In the genomic region with DNA sequence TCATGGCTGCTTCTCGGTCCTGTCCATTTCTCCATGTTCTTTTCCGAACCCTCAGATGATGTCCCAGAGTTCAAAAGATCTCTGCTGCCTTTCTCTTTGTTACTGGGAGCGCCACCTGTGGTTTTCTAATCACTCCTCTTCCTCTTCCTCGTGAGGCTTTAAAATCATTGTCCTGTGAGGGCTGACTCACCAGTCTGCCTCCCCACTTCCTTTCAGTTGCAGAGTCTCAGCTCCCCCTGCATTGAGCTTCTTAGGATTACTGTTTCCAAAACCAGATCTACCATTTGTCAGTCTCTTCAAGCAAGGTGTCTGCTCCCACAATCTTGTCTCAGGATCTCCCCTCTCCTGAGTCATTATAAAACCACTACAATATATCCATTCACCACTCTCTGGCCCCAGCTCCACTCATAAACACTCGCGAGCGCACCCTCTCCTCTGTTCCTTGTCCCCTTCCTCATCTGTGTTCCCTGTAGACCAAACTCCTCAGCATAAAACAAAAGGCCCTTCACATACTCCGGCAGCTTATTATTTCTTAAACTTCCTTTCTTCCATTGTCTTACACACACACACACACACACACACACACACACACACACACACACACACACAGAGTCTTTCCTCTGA, we compare ENCODE assay signal across 13 mouse cellular contexts.
DNase-seq lines count a peak whose midpoint lies in the region; ATAC-seq and TF ChIP-seq lines count a peak whose summit lies in the region.
"Had no signal": no experiment of that assay in that cellular context is flagged by ENCODE, and none has a peak within 500 bp of the region (broad histone marks: within the 10 kb centered on the region; RNA-seq: fewer than 3 reads in every experiment).

No protein-coding gene starts in this region.

- no peak overlapping the region for H3K9ac ChIP-seq in heart, embryonic 13.5 days
- no peak overlapping the region for H3K9ac ChIP-seq in heart, embryonic 11.5 days (ENCODE audit: low read depth, low read length)
- H3K9ac ChIP-seq: forebrain, embryonic 15.5 days; liver, embryonic 14.5 days had no signal

- intact Hi-C loops in left cerebral cortex, postnatal 10 days (cut with DNase I), result no loop called here

- H3K4me3 ChIP-seq in heart, embryonic 13.5 days, result no peak overlapping the region
- no peak overlapping the region for H3K4me3 ChIP-seq in heart, embryonic 11.5 days (ENCODE audit: low read depth, low read length)
- no peak overlapping the region for H3K4me3 ChIP-seq in layer of hippocampus, adult 2 months
- H3K4me3 ChIP-seq in C2C12 (ENCODE audit: insufficient read depth, poor library complexity, severe bottlenecking), result no peak overlapping the region
- H3K4me3 ChIP-seq: forebrain, embryonic 15.5 days had no signal

- H3K4me1 ChIP-seq in heart, embryonic 13.5 days, result peaks cover 48% of the 10 kb centered on the region
- H3K4me1 ChIP-seq in heart, embryonic 11.5 days (ENCODE audit: control insufficient read depth, insufficient read depth, low read length), result peaks cover 5% of the 10 kb centered on the region; the same call in 1 of the 2 replicates

- H3K27me3 ChIP-seq in heart, embryonic 13.5 days (replicated peaks), result no peaks in the 10 kb centered on the region
- no peaks in the 10 kb centered on the region for H3K27me3 ChIP-seq in heart, embryonic 11.5 days (ENCODE audit: control insufficient read depth, insufficient read depth, low read length)
- no peaks in the 10 kb centered on the region for H3K27me3 ChIP-seq in C2C12 (ENCODE audit: control insufficient read depth, insufficient read depth, insufficient read length)
- H3K27me3 ChIP-seq: forebrain, embryonic 15.5 days; Patski had no signal

- WGBS in heart, embryonic 13.5 days, result 60% methylated on average over 8 of the region's 8 CpGs
- WGBS in heart, embryonic 11.5 days (ENCODE audit: insufficient replicate concordance), result 68% methylated on average over 8 of the region's 8 CpGs

- no peak for TF ChIP-seq CTCF in layer of hippocampus, adult 2 months (conservative IDR thresholded peaks at IDR 0.05)
- TF ChIP-seq CTCF in C2C12 (IDR thresholded peaks at IDR 0.05; ENCODE audit: control insufficient read depth, insufficient read depth, insufficient read length), result no peak

- no peaks in the 10 kb centered on the region for H3K36me3 ChIP-seq in heart, embryonic 13.5 days
- H3K36me3 ChIP-seq in heart, embryonic 11.5 days (ENCODE audit: control insufficient read depth, insufficient read depth, low read length), result no peaks in the 10 kb centered on the region
- peaks cover 34% of the 10 kb centered on the region for H3K36me3 ChIP-seq in C2C12 (ENCODE audit: control insufficient read depth, insufficient read depth)
- H3K36me3 ChIP-seq: forebrain, embryonic 15.5 days had no signal

- H3K27ac ChIP-seq in heart, embryonic 13.5 days (replicated peaks), result peak overlapping the region; percentile 57; the same call in 1 of the 2 replicates
- no peak overlapping the region for H3K27ac ChIP-seq in heart, embryonic 11.5 days (ENCODE audit: low read depth, low read length)
- H3K27ac ChIP-seq in layer of hippocampus, adult 2 months, result peak overlapping the region; percentile 14; the same call in 1 of the 2 replicates
- H3K27ac ChIP-seq: forebrain, embryonic 15.5 days; liver, embryonic 14.5 days had no signal

- H3ac ChIP-seq in C2C12 (ENCODE audit: control insufficient read depth, insufficient read length, low read depth), result peak overlapping the region; percentile 21

- ATAC-seq in heart, embryonic 13.5 days (ENCODE audit: extremely low read depth, insufficient number of reproducible peaks, low FRiP score, low TSS enrichment), result no peak
- ATAC-seq in heart, embryonic 11.5 days (replicated peaks; ENCODE audit: insufficient number of reproducible peaks, low FRiP score, low TSS enrichment), result no peak
- peak; percentile 75 for ATAC-seq in granulocyte monocyte progenitor cell, adult 5-6 weeks (replicated peaks; ENCODE audit: poor library complexity, severe bottlenecking)
- ATAC-seq: forebrain, embryonic 15.5 days; Patski had no signal

- peaks cover 100% of the 10 kb centered on the region for H3K79me2 ChIP-seq in C2C12 (ENCODE audit: control insufficient read depth, insufficient read depth)

- no peak overlapping the region for H3K4me2 ChIP-seq in heart, embryonic 13.5 days
- H3K4me2 ChIP-seq in heart, embryonic 11.5 days, result no peak overlapping the region
- H3K4me2 ChIP-seq: forebrain, embryonic 15.5 days had no signal

- peaks cover 92% of the 10 kb centered on the region for H3K79me3 ChIP-seq in C2C12 (ENCODE audit: low read depth)

- no peak for DNase-seq in layer of hippocampus, adult 2 months (ENCODE audit: low spot score in 2 of 2)
- DNase-seq in layer of hippocampus, adult 9-11 months, result no peak
- DNase-seq in left cerebral cortex, postnatal 10 days (ENCODE audit: extremely low spot score in 1 of 2, low spot score in 2 of 2), result no peak
- DNase-seq: adrenal gland, adult 2 months; cerebellum, adult 18-20 months; kidney, postnatal 4 days had no signal

- no peaks in the 10 kb centered on the region for H3K9me3 ChIP-seq in heart, embryonic 13.5 days
- no peaks in the 10 kb centered on the region for H3K9me3 ChIP-seq in heart, embryonic 11.5 days (replicated peaks; ENCODE audit: control insufficient read depth, low read length)
- H3K9me3 ChIP-seq: forebrain, embryonic 15.5 days had no signal

TF ChIP-seq in C2C12, 6 proteins besides CTCF, POLR2A, EP300 and RAD21:
- no peak for TF ChIP-seq USF1 (IDR thresholded peaks at IDR 0.05; ENCODE audit: low read depth)
- no peak for TF ChIP-seq MYOG (IDR thresholded peaks at IDR 0.05; ENCODE audit: control insufficient read depth, extremely low read depth, insufficient read length)
- no peak for TF ChIP-seq MAX (IDR thresholded peaks at IDR 0.05)
- TF ChIP-seq CEBPB (IDR thresholded peaks at IDR 0.05; ENCODE audit: low read depth), result no peak
- peak; percentile 32 for TF ChIP-seq MYOD1 (IDR thresholded peaks at IDR 0.05; ENCODE audit: control insufficient read depth, insufficient read length, low read depth)
- TF ChIP-seq FOSL1 (IDR thresholded peaks at IDR 0.05; ENCODE audit: insufficient read depth, low read length, poor library complexity, severe bottlenecking), result peak; percentile 59
